Mouse (Mus musculus): ENCODE results near the gene Igsf9b.

Igsf9b gene

GRCm38 (mm10) chr9:27289543-27290308 is 9.3 kb upstream of the Igsf9b start:
- DNase-seq (ENCODE audit: low spot score in 2 of 2) = no peak

- no peak for DNase-seq (ENCODE audit: low spot score in 2 of 2)
Measured at GRCm38 (mm10) chr9:27294380-27294779, 4.6 kb upstream of the Igsf9b start.

GRCm38 (mm10) chr9:27299286-27300187 is 533 bp downstream of the Igsf9b start:
- DNase-seq (ENCODE audit: low spot score in 2 of 2) = no peak

- no peak for DNase-seq (ENCODE audit: low spot score in 2 of 2)
Measured at GRCm38 (mm10) chr9:27300188-27300691, 1.2 kb downstream of the Igsf9b start.

- DNase-seq (ENCODE audit: low spot score in 2 of 2) = no peak
Measured at GRCm38 (mm10) chr9:27300698-27301097, 1.7 kb downstream of the Igsf9b start.

- DNase-seq (ENCODE audit: low spot score in 2 of 2) = no peak
Measured at GRCm38 (mm10) chr9:27301486-27301885, 2.5 kb downstream of the Igsf9b start.

- no peak for DNase-seq (ENCODE audit: low spot score in 2 of 2)
Measured at GRCm38 (mm10) chr9:27302291-27302690, 3.3 kb downstream of the Igsf9b start.

GRCm38 (mm10) chr9:27303571-27304484 is 4.8 kb downstream of the Igsf9b start:
- DNase-seq (ENCODE audit: low spot score in 2 of 2) = no peak

- DNase-seq (ENCODE audit: low spot score in 2 of 2) = no peak
Measured at GRCm38 (mm10) chr9:27304485-27305102, 5.6 kb downstream of the Igsf9b start.

GRCm38 (mm10) chr9:27305502-27305901 is 6.5 kb downstream of the Igsf9b start:
- no peak for DNase-seq (ENCODE audit: low spot score in 2 of 2)

GRCm38 (mm10) chr9:27306642-27307041 is 7.6 kb downstream of the Igsf9b start:
- no peak for DNase-seq (ENCODE audit: low spot score in 2 of 2)

- DNase-seq (ENCODE audit: low spot score in 2 of 2) = no peak
Measured at GRCm38 (mm10) chr9:27307265-27307664, 8.3 kb downstream of the Igsf9b start.

- DNase-seq (ENCODE audit: low spot score in 2 of 2) = no peak
Measured at GRCm38 (mm10) chr9:27308045-27308444, 9.0 kb downstream of the Igsf9b start.

- no peak for DNase-seq (ENCODE audit: low spot score in 2 of 2)
Measured at GRCm38 (mm10) chr9:27308561-27308960, 9.6 kb downstream of the Igsf9b start.

GRCm38 (mm10) chr9:27310005-27310404 is 11.0 kb downstream of the Igsf9b start:
- no peak for DNase-seq (ENCODE audit: low spot score in 2 of 2)

GRCm38 (mm10) chr9:27313427-27313826 is 14.4 kb downstream of the Igsf9b start:
- DNase-seq (ENCODE audit: low spot score in 2 of 2) = no peak

GRCm38 (mm10) chr9:27321267-27321666 is 22.3 kb downstream of the Igsf9b start:
- DNase-seq (ENCODE audit: low spot score in 2 of 2) = no peak

- DNase-seq (ENCODE audit: low spot score in 2 of 2) = no peak
Measured at GRCm38 (mm10) chr9:27322277-27322676, 23.3 kb downstream of the Igsf9b start.

- no peak for DNase-seq (ENCODE audit: low spot score in 2 of 2)
Measured at GRCm38 (mm10) chr9:27323412-27323811, 24.4 kb downstream of the Igsf9b start.

- DNase-seq (ENCODE audit: low spot score in 2 of 2) = no peak
Measured at GRCm38 (mm10) chr9:27325920-27326319, 26.9 kb downstream of the Igsf9b start.

- DNase-seq (ENCODE audit: low spot score in 2 of 2) = no peak
Measured at GRCm38 (mm10) chr9:27327558-27327957, 28.6 kb downstream of the Igsf9b start.

Data from spleen, postnatal 10 days (tissue).